Mouse (Mus musculus) embryonic stem cell, embryonic (primary cell): Measurements from ENCODE around the gene Gm15155.
"Not testable (repeated sequence)": the region's sequence is repeated elsewhere in the genome, so short reads cannot be mapped to it uniquely, and the experiment has no call there.

Experiments used
- CTCF ChIA-PET, 4 experiments: fragments of 300-600 bp in 2 of 4; fragments of 350-600 bp in 2 of 4; sonication (Branson Sonifier 250); formaldehyde crosslinking; loops; one replicate each; lab custom pipeline; 2022; ENCODE audit warnings: inconsistent platforms in 2 of 4; lab: Charles Lee
- POLR2A ChIA-PET, 4 experiments: fragments of 300-600 bp in 2 of 4; fragments of 350-600 bp in 2 of 4; sonication (Branson Sonifier 250); formaldehyde crosslinking; loops; one replicate each; lab custom pipeline; 2022; ENCODE audit warnings: antibody characterized with exemption in 4 of 4, inconsistent platforms in 1 of 4; lab: Charles Lee

The Gm15155 gene

DNA sequence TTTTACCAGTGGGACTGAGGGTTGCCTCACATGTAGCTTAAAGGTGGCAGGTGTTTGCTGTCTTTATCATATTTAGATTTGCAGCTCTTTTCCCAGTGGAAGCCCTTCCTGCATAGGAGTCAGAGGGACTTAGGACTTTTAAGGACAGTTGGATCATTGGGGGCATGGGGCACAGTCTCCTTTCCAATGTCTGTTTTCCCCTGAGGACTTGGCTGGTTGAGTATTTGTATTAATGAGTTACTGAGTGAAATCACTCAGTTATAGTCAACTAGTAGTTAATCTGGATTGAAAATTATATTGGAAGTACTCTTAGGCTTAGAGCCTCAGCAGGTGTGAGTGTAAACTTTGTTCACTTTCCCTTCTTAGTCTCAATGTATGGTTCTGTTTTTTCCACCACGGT is 275.5 kb downstream of the Gm15155 start:
- POLR2A ChIA-PET, result no interaction called here
- CTCF ChIA-PET, result no interaction called here

DNA sequence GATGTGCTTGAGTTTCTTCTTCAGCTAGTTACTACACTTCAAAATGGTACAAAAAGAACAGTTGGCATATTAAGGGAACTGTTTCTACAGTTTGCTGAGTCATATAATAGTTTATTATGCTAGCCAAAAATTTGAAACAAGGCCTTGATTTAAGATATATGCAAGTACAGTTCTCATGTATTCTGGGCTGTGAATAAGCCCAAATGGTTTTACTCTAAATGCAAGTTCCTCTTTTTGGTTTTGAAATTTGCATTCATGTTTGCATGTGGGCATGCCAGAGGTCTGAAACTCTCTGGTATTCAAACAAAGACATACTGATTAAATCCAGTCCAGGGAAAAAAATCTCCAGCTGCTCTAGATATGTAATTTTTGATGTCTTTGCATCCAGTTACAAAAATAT is 277.2 kb downstream of the Gm15155 start:
- CTCF ChIA-PET, result no interaction called here
- POLR2A ChIA-PET, result no interaction called here

DNA sequence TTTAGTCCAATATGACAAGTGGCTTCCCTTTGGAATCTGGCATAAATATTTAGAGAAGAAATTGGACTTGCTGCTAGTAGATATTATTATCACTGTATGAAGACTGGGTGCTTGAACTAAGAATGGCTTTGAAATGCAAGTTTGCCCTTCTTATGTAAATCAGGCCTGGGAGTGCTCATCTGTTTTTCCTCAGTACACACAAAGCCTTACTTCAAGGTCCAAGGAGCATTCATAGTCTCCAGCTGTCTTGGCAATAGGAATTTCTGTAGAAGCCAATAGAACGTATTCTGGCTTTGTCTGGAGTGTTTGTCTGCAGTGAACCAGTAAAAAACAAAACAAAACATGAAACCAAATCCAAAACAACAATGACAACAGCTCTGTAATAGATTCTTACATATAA is 278.6 kb downstream of the Gm15155 start:
- POLR2A ChIA-PET, result no interaction called here
- CTCF ChIA-PET, result no interaction called here

DNA sequence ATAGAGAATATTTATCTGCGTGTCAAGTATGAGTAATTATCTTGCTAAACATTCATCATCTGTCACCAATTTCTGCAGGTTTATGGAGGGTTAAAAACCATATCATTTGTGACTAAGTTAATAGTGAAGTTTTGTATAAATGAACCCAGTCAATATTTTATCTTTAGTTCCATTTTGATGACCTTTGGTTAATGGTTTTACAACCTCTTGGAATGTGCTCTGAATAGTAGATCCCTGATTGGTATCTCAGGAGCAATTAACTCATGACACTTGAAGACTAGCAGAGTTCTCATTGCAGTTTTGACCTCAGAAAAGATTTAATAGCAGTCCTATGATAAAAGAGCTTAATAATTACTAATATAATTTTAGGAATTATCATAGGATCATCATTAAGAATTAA is 385.2 kb downstream of the Gm15155 start:
- POLR2A ChIA-PET, result no interaction called here
- CTCF ChIA-PET, result no interaction called here

DNA sequence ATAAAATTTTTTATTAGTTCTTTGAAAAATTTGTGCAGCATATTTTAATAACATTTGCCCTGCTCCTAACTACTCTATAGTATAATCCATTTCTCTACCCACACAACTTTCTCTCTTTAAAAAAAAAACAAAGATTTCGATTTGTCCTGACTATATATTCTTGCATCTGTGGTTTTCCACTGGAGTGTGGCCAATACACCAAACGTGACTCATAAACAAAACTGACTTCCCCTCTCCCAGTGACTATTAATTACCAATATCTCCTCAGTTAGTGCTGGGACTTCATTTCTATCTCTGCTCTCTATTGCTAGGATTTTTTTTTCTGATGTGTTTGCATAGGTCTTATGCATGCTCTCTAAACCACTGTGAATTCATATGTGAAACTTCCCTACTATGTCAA is 531.2 kb downstream of the Gm15155 start:
- POLR2A ChIA-PET, result no interaction called here
- CTCF ChIA-PET, result no interaction called here

DNA sequence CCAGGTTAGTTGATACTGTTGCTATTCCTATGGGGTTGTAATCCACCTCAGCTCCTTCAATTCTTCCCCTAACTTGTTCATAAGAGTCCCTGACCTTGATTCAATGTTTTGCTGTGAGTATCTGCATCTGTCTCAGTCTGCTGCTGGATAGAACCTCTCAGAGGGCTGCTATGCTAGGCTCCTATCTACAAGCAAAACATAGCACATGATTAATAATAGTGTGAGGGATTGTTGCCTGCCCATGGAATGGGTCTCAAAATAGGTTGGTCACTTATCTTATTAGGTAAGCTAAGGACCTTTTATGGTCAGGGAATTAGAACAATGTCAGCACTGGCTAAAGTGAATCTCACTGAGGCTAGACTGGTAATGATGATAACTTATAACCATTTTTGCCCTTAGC is 547.0 kb downstream of the Gm15155 start:
- CTCF ChIA-PET, result no interaction called here
- POLR2A ChIA-PET, result no interaction called here

DNA sequence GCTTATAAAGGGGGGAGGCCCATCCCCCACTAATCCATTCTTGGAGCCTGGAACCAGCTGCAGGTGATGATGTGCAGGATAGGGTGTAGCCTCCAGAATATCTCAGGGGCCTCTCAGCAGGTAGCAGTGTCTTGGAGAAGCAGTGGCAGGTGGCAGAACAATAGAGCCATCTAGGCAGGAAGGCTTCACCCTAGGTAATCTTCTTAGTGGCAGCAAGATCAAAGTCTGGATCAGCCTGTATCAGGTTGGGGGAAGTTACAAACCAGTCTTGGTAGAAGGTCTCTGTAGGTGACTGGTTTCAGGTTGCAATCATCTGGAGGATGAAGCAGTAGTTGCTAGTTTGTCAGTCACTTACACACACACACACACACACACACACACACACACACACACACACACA is 679.3 kb downstream of the Gm15155 start:
- POLR2A ChIA-PET, result interaction anchor here in 1 of 4 experiments (0.6 kb wide), 1 partner anchor 651 kb away, joined by 3 read pairs; no protein-coding TSS in a partner anchor
- CTCF ChIA-PET, result not testable (repeated sequence)
